15 mouse cellular contexts compared by ENCODE assay signal in the genomic region with DNA sequence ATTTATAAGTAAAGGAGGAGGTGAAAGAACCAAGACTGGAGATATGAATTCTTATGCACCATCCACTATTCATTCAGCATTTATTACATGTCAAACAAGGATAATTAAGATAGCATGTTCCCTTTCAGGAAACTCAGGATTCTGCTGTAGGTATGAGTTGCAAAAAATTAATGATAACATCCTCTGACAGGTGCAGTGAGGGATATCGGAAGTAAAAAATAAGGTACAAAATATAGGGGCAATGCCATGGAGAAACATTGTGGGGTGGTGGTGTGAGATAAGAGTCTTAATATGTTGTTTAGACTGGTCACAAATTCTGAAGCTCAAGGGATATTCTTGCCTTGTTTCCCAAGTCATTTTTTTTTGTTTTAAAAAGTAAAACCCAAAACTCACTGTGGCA. TPM values are rescaled to one million over a fixed set of nuclear protein-coding genes. Genes with fewer than 3 reads are reported as not detected.
DNase-seq lines count a peak whose midpoint lies in the region; ATAC-seq and TF ChIP-seq lines count a peak whose summit lies in the region.
"Had no signal": no experiment of that assay in that cellular context is flagged by ENCODE, and none has a peak within 500 bp of the region (broad histone marks: within the 10 kb centered on the region; RNA-seq: fewer than 3 reads in every experiment).

No protein-coding gene starts in this region.

- DNase-seq in heart, adult 8-10 months (ENCODE audit: low spot score), result no peak
- DNase-seq in neural tube, embryonic 10.5 days (ENCODE audit: extremely low spot score, low spot score), result no peak
- peak; percentile 54 to 60 (median 56) for DNase-seq in liver, embryonic 14.5 days (ENCODE audit: low read depth in 3 of 3, low spot score in 3 of 3)
- DNase-seq in left cerebral cortex, adult 18-20 months (ENCODE audit: low spot score in 2 of 2), result no peak
- no peak for DNase-seq in lung, adult 18-20 months
- DNase-seq: right cerebral cortex, postnatal 25 days; thymus, adult 2 months had no signal

- H3K9ac ChIP-seq in heart, embryonic 14.5 days (ENCODE audit: low read length), result no peak overlapping the region
- H3K9ac ChIP-seq in neural tube, embryonic 12.5 days, result no peak overlapping the region
- peak overlapping the region; percentile 100 for H3K9ac ChIP-seq in liver, embryonic 14.5 days (replicated peaks)
- H3K9ac ChIP-seq in stomach, embryonic 16.5 days (ENCODE audit: low read length), result 0 out of 2 replicates have a peak overlapping the region, but pooled peaks have one; percentile 99

- no peak for TF ChIP-seq CTCF in liver, embryonic 14.5 days (IDR thresholded peaks at IDR 0.05; ENCODE audit: low read depth)

- H3K4me2 ChIP-seq in heart, embryonic 14.5 days (ENCODE audit: low read length), result peak overlapping the region; percentile 91
- peak overlapping the region; percentile 81 for H3K4me2 ChIP-seq in neural tube, embryonic 12.5 days (replicated peaks)
- H3K4me2 ChIP-seq in liver, embryonic 14.5 days (ENCODE audit: low read depth), result peak overlapping the region; percentile 96
- no peak overlapping the region for H3K4me2 ChIP-seq in stomach, embryonic 16.5 days (ENCODE audit: low read depth, low read length)

- no peak overlapping the region for H3K27ac ChIP-seq in heart, embryonic 14.5 days (replicated peaks in 1 of 2; ENCODE audit: control insufficient read depth in 1 of 2, insufficient read depth in 1 of 2, low read depth in 2 of 2, low read length in 2 of 2)
- H3K27ac ChIP-seq in neural tube, embryonic 12.5 days, result no peak overlapping the region
- peak overlapping the region; percentile 98 for H3K27ac ChIP-seq in liver, embryonic 14.5 days
- H3K27ac ChIP-seq in stomach, embryonic 16.5 days (ENCODE audit: low read length), result no peak overlapping the region

- peaks cover 8 to 12% of the 10 kb centered on the region in 2 experiments; a peak in 3 of 4 replicates for H3K4me1 ChIP-seq in heart, embryonic 14.5 days (ENCODE audit: control insufficient read depth in 2 of 2, insufficient read depth in 2 of 2, low read length in 2 of 2)
- H3K4me1 ChIP-seq in neural tube, embryonic 12.5 days, result peaks cover 10% of the 10 kb centered on the region
- H3K4me1 ChIP-seq in liver, embryonic 14.5 days (replicated peaks; ENCODE audit: control insufficient read depth in 2 of 2, insufficient read depth in 2 of 2, low read length in 1 of 2), result peaks cover 22 to 34% of the 10 kb centered on the region in 2 experiments
- peaks cover 15% of the 10 kb centered on the region for H3K4me1 ChIP-seq in stomach, embryonic 16.5 days (ENCODE audit: control insufficient read depth, insufficient read depth, low read length)

- TF ChIP-seq EP300 in liver, embryonic 14.5 days (IDR thresholded peaks at IDR 0.05; ENCODE audit: low read depth), result peak; percentile 67

- H3K27me3 ChIP-seq in heart, embryonic 14.5 days (ENCODE audit: control insufficient read depth, insufficient read depth, low read length), result no peaks in the 10 kb centered on the region
- H3K27me3 ChIP-seq in neural tube, embryonic 12.5 days (replicated peaks), result no peaks in the 10 kb centered on the region
- H3K27me3 ChIP-seq in liver, embryonic 14.5 days (ENCODE audit: control insufficient read depth, insufficient read depth, low read length), result no peaks in the 10 kb centered on the region
- no peaks in the 10 kb centered on the region for H3K27me3 ChIP-seq in stomach, embryonic 16.5 days (ENCODE audit: control insufficient read depth, insufficient read depth, low read length)

- 0 out of 2 replicates have a peak, but pooled peaks cover 3% of the 10 kb centered on the region for H3K9me3 ChIP-seq in heart, embryonic 14.5 days (ENCODE audit: control insufficient read depth, low read length)
- no peaks in the 10 kb centered on the region for H3K9me3 ChIP-seq in neural tube, embryonic 12.5 days
- no peaks in the 10 kb centered on the region for H3K9me3 ChIP-seq in liver, embryonic 14.5 days (ENCODE audit: control insufficient read depth, low read length)
- H3K9me3 ChIP-seq in stomach, embryonic 16.5 days (replicated peaks; ENCODE audit: control insufficient read depth, low read length), result no peaks in the 10 kb centered on the region

- H3K36me3 ChIP-seq in heart, embryonic 14.5 days (ENCODE audit: control insufficient read depth, insufficient read depth, low read length), result no peaks in the 10 kb centered on the region; the same call in 1 of the 2 replicates
- no peaks in the 10 kb centered on the region for H3K36me3 ChIP-seq in neural tube, embryonic 12.5 days
- H3K36me3 ChIP-seq in liver, embryonic 14.5 days (replicated peaks; ENCODE audit: control insufficient read depth, insufficient read depth, low read depth), result peaks cover 5% of the 10 kb centered on the region
- H3K36me3 ChIP-seq in stomach, embryonic 16.5 days (ENCODE audit: control insufficient read depth, insufficient read depth, low read length), result no peaks in the 10 kb centered on the region

- no peak overlapping the region for H3K4me3 ChIP-seq in heart, embryonic 14.5 days (ENCODE audit: control insufficient read depth in 1 of 2, insufficient read depth in 1 of 2, low read depth in 1 of 2, low read length in 2 of 2)
- no peak overlapping the region for H3K4me3 ChIP-seq in neural tube, embryonic 12.5 days
- peak overlapping the region; percentile 89 to 91 for H3K4me3 ChIP-seq in liver, embryonic 14.5 days (ENCODE audit: insufficient read depth in 1 of 2, low read depth in 2 of 2, low read length in 2 of 2)
- no peak overlapping the region for H3K4me3 ChIP-seq in stomach, embryonic 16.5 days (replicated peaks; ENCODE audit: low read length)

- 93% methylated on average over 1 of the region's 1 CpGs for WGBS in heart, embryonic 14.5 days
- 100% methylated on average over 1 of the region's 1 CpGs for WGBS in neural tube, embryonic 12.5 days
- WGBS in liver, embryonic 14.5 days (ENCODE audit: insufficient replicate concordance), result 19% methylated on average over 1 of the region's 1 CpGs
- WGBS in stomach, embryonic 16.5 days, result 84% methylated on average over 1 of the region's 1 CpGs

- no peak for ATAC-seq in heart, embryonic 14.5 days (ENCODE audit: insufficient number of reproducible peaks, insufficient read depth, low FRiP score, low read depth)
- no peak for ATAC-seq in neural tube, embryonic 12.5 days (ENCODE audit: low FRiP score, low read depth)
- peak; percentile 44; the same call in 1 of the 2 replicates for ATAC-seq in liver, embryonic 14.5 days (ENCODE audit: insufficient read depth)
- ATAC-seq in stomach, embryonic 16.5 days (ENCODE audit: insufficient read depth, low FRiP score), result no peak

RNA-seq across cellular contexts. Expression of gene Ninl, which starts 1.9 kb away (rescaled TPM):
- polyA plus RNA-seq in heart, embryonic 14.5 days (2014; fragmentation: Nextera tagmentation; extraction: Ambion mirVana), result 4.0 and 5.8 TPM in 2 replicates
- total RNA-seq in heart, adult 8-10 months (2022), result 1 to 10 TPM in 3 of 4 experiments, under 1 TPM in 1; 0.82 to 2.2 (median 1.9) TPM
- polyA plus RNA-seq in neural tube, embryonic 12.5 days (2016; fragmentation: Nextera tagmentation; extraction: Ambion mirVana), result 13.3 and 13.6 TPM in 2 replicates
- 7.2 and 17.3 TPM in 2 replicates for polyA plus RNA-seq in liver, embryonic 14.5 days (2012; rRNA removed)
- 7.0 and 9.8 TPM in 2 replicates for polyA plus RNA-seq in liver, embryonic 14.5 days (2014; fragmentation: Nextera tagmentation; extraction: Ambion mirVana)
- 6.2 and 8.6 TPM in 2 replicates for polyA plus RNA-seq in stomach, embryonic 16.5 days (2015; fragmentation: Nextera tagmentation; extraction: Ambion mirVana)
- 1 to 10 TPM; 5.5 to 5.8 TPM for total RNA-seq in left cerebral cortex, adult 18-20 months (2021)

RNA-seq across cellular contexts. Expression of gene Nanp, which starts 1.9 kb away (rescaled TPM):
- polyA plus RNA-seq in heart, embryonic 14.5 days (2014; fragmentation: Nextera tagmentation; extraction: Ambion mirVana), result 18.2 and 19.2 TPM in 2 replicates
- total RNA-seq in heart, adult 8-10 months (2022), result 1 to 10 TPM in 3 of 4 experiments, under 1 TPM in 1; 0.95 to 2.2 (median 2.1) TPM
- 35.2 and 39.9 TPM in 2 replicates for polyA plus RNA-seq in neural tube, embryonic 12.5 days (2016; fragmentation: Nextera tagmentation; extraction: Ambion mirVana)
- polyA plus RNA-seq in liver, embryonic 14.5 days (2012; rRNA removed), result 17.9 and 28.8 TPM in 2 replicates
- 76.9 and 81.4 TPM in 2 replicates for polyA plus RNA-seq in liver, embryonic 14.5 days (2014; fragmentation: Nextera tagmentation; extraction: Ambion mirVana)
- 49.5 and 57.2 TPM in 2 replicates for polyA plus RNA-seq in stomach, embryonic 16.5 days (2015; fragmentation: Nextera tagmentation; extraction: Ambion mirVana)
- 10 to 100 TPM; 21.7 to 24.8 TPM for total RNA-seq in left cerebral cortex, adult 18-20 months (2021)

RNA-seq across cellular contexts. Expression of gene Gm14151, which starts 54.9 kb away (rescaled TPM):
- polyA plus RNA-seq in heart, embryonic 14.5 days (2014; fragmentation: Nextera tagmentation; extraction: Ambion mirVana), result not detected in 2 replicates
- total RNA-seq in heart, adult 8-10 months (2022), result not detected
- polyA plus RNA-seq in neural tube, embryonic 12.5 days (2016; fragmentation: Nextera tagmentation; extraction: Ambion mirVana), result not detected in 2 replicates
- polyA plus RNA-seq in liver, embryonic 14.5 days (2012; rRNA removed), result not detected in 2 replicates
- polyA plus RNA-seq in liver, embryonic 14.5 days (2014; fragmentation: Nextera tagmentation; extraction: Ambion mirVana), result not detected in 2 replicates
- not detected in 2 replicates for polyA plus RNA-seq in stomach, embryonic 16.5 days (2015; fragmentation: Nextera tagmentation; extraction: Ambion mirVana)
- total RNA-seq in left cerebral cortex, adult 18-20 months (2021), result under 1 TPM in 1 of 2 experiments, not detected in 1; 0.30 TPM
- total RNA-seq: heart, postnatal 10 days had no signal
- polyA plus RNA-seq: cortical plate, adult 2 months; frontal cortex, adult 2 months; large intestine, adult 2 months; limb, embryonic 14.5 days; thymus, adult 2 months had no signal

Comparison
In these comparisons a context has a peak if more than half of its experiments do, and no peak if none do; other contexts are left out.
1. H3K4me3 ChIP-seq: peak in liver, embryonic 14.5 days (2 of 2); none in heart, embryonic 14.5 days (0 of 2), neural tube, embryonic 12.5 days (single experiment) and stomach, embryonic 16.5 days (single experiment).
2. H3K9ac ChIP-seq: peak in liver, embryonic 14.5 days (single experiment) and stomach, embryonic 16.5 days (single experiment); none in heart, embryonic 14.5 days (single experiment) and neural tube, embryonic 12.5 days (single experiment).
3. DNase-seq: peak in liver, embryonic 14.5 days (3 of 3); none in heart, adult 8-10 months (single experiment), neural tube, embryonic 10.5 days (single experiment), left cerebral cortex, adult 18-20 months (0 of 2) and lung, adult 18-20 months (0 of 2).